Mouse (Mus musculus): ENCODE measurements at regions not wholly inside any gene's neighbourhood (a gene's known extent, or its start where the extent isn't known, plus 50 kb on each side); places are given as distances from the start of the nearest gene placed in this dataset.

DNA sequence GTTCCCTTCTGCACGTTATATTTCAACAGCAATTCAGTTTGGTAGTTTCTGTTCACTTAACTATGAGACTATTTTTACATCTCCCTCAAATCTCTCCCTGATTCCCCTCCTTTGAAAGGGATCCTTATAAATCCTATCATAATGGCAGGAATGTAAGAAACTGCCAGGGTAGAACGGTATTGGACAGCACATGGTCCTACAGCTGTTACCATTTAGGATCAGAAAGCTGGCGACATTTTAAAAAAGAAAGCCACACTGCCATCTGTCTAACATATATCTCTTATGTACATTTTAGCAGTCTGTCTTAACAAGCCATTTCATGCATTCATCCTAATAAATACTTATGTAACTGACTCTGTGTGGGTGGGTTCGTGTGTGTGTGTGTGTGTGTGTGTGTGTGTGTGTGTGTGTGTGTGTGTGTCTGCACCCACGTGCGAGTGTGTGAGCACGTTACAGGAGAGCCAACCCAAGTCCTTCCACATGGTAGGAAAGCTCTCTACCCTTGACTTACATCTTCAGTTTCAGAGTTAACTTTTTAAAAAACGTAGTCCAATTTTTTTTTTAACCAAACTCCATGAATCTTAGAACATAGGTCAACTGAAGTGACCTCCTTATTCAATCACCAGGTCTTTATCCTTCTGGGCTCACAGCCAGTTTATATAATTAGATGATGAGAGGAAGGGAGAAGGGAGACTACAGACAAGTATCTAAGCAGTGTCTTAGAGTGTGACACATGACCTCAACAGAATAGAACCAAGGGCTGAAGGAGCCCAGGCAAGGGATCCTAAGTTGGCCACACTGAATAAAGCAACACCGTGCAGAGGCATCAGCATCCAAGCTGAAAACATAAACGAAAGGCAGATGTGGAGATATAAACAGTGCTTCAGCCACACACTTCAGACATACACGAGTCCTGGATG lies 414.5 kb upstream of the Cdh11 start:
- TF ChIP-seq CTCF (IDR thresholded peaks at IDR 0.05; ENCODE audit: low read depth, low read length), result no peak
- TF ChIP-seq POLR2A (IDR thresholded peaks at IDR 0.05; ENCODE audit: extremely low read depth, insufficient read depth, low read length), result no peak
